Mouse (Mus musculus): ENCODE results near the gene Kcnma1.

DNA sequence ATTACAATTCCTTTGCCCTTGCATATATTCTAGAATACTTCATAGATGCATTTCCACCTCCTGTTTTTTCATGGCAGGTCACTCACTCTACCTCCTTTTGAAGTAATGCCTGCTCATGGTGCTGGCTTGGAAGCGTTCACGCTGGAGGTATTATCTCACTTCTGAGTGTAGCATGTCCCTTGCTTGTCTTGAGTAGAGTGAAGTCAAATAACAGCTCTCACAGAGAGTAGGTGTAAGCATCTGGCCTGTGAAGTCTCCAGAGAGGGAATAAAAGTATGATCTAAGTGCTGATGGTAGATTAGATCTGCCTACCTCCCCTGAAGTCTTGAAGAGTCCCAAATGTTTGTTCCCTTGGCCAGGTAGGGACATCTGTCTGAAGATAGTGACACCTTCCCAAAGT is 607.2 kb downstream of the Kcnma1 start:
- TF ChIP-seq POLR2A (IDR thresholded peaks at IDR 0.05; ENCODE audit: insufficient read length, low read depth): no peak
- TF ChIP-seq E2F4 (IDR thresholded peaks at IDR 0.05; ENCODE audit: insufficient read depth): no peak
- TF ChIP-seq MAX (IDR thresholded peaks at IDR 0.05; ENCODE audit: low read depth): no peak
